Mouse (Mus musculus): ENCODE results near the gene Fktn. TPM values are rescaled to one million over a fixed set of nuclear protein-coding genes. Genes with fewer than 3 reads are reported as not detected.

The Fktn gene
- polyA plus RNA-seq, 1 experiment = 0.02 TPM

DNA sequence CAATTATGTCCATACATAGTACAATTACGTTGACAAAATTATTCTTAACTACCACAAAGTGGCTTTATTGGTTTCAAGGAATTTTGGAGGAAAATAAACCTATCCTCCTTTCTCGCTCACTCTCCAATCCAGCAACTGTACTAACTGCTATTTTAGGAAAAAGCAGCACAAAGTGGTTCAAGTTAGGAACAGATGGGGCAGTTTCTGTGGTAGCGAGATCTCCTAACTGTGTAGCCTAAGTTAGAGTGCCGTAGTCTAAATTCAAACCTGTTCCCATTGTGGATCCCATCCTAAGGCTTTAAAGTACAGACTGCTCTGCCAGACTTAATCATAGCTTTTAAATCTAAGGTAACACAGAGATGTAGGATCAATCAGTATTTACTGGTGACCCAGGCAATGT is 45.0 kb downstream of the Fktn start:
- no peaks in the 10 kb centered on the region for H3K9me3 ChIP-seq (ENCODE audit: control insufficient read depth, low read length)
- H3K27me3 ChIP-seq (ENCODE audit: control insufficient read depth) = no peaks in the 10 kb centered on the region
- H3K4me3 ChIP-seq (replicated peaks) = no peak overlapping the region
- TF ChIP-seq TAL1 (IDR thresholded peaks at IDR 0.05; ENCODE audit: low read length) = no peak
- no peak for TF ChIP-seq GATA1 (IDR thresholded peaks at IDR 0.05; ENCODE audit: low read length)
- H3K4me1 ChIP-seq (ENCODE audit: control insufficient read depth) = no peaks in the 10 kb centered on the region; the same call in 1 of the 2 replicates
- H3K36me3 ChIP-seq (ENCODE audit: control insufficient read depth) = peaks cover 12% of the 10 kb centered on the region

DNA sequence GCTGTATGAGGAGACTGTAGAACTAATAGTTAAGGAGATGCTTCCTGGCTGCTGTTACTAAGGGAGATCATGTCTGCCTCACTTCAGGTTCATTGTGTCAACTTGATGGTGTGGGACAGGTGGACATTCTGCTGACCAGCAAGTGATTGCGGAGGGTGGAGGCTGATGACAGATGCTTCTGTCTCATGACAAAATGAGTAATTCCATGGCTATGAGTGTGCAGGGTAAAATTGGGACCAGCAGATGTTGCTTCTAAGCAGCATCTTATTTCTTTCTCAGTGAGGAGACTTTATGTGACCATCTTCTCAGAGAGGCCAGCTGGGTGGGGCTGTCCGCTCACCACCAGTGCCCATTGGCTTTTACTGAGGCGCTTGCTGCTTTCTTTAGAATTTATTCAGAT is 45.9 kb downstream of the Fktn start:
- Histone ChIP-seq H3K27me3 (ENCODE audit: control insufficient read depth) (no peaks in the 10 kb centered on the region), H3K36me3 (ENCODE audit: control insufficient read depth) (peaks cover 9% of the 10 kb centered on the region), H3K9me3 (ENCODE audit: control insufficient read depth, low read length) (no peaks in the 10 kb centered on the region), H3K4me1 (ENCODE audit: control insufficient read depth) (no peaks in the 10 kb centered on the region; the same call in 1 of the 2 replicates), H3K4me3 (replicated peaks) (no peak overlapping the region)
- TF ChIP-seq TAL1 (IDR thresholded peaks at IDR 0.05; ENCODE audit: low read length) (no peak), GATA1 (IDR thresholded peaks at IDR 0.05; ENCODE audit: low read length) (no peak)

DNA sequence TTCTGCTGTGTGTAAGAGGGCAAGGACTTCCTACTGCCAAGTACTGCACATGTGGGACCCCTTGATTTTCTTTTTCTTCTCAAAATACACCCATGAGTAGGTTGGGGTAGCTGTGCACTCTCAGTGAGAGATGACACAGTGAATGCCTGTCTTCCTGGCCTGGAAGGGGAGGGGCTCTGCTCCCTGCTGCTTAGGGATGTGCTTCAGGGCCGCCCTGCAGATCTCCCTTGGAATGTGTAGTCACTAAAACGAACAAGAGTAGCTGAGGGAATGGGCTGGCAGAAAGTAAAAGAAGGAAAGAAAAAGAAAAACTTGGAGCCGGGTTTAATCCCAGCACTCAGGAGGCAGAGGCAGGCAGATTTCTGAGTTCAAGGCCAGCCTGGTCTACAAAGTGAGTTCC is 48.7 kb downstream of the Fktn start:
- Histone ChIP-seq H3K36me3 (ENCODE audit: control insufficient read depth) (peaks cover 11% of the 10 kb centered on the region), H3K4me1 (ENCODE audit: control insufficient read depth) (no peaks in the 10 kb centered on the region; the same call in 1 of the 2 replicates), H3K4me3 (replicated peaks) (no peak overlapping the region), H3K27me3 (ENCODE audit: control insufficient read depth) (no peaks in the 10 kb centered on the region), H3K9me3 (ENCODE audit: control insufficient read depth, low read length) (no peaks in the 10 kb centered on the region)
- TF ChIP-seq GATA1 (IDR thresholded peaks at IDR 0.05; ENCODE audit: low read length) (no peak), TAL1 (IDR thresholded peaks at IDR 0.05; ENCODE audit: low read length) (no peak)

DNA sequence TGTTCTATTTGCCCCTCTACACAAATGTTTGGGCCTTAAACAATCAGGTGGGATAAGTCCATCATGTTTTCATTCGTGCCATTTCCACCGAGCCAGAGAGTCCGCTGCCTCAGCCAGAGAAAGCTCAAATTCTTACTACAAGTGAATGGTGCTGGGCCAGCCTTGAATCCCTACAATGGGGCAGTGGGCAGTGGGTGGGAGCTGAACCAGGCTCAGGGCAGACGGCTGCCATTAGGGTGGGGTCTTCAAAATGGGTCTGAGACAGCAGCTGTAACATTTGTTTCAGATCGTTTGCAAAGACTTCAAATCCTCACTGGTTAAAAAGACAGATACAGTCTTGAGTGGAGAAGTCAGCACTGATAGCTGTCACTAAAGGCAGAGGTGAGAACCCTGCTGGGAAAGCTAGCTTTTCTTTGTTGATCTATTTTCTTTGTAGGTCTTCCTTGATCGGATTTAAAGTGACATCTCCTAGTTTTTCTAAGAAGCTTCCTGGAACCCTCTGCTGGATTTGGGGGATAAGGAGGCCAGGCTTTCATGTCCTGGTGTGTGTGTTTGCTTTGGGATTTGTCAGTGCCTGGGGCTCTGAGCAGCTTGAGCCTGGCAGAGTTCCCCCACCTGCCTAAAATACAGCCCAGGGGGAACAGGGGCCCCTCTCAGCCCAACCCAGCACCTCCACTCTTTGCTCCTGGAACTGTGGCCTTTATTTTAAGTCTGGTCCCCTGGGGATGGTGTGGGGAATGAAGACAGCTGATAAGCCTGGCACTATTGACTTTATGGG is 57.3 kb downstream of the Fktn start:
- H3K4me3 ChIP-seq (replicated peaks) = no peak overlapping the region
- TF ChIP-seq TAL1 (IDR thresholded peaks at IDR 0.05; ENCODE audit: low read length) (no peak), GATA1 (IDR thresholded peaks at IDR 0.05; ENCODE audit: low read length) (no peak)
- peaks cover 3% of the 10 kb centered on the region; the same call in 1 of the 2 replicates for H3K27me3 ChIP-seq (ENCODE audit: control insufficient read depth)
- no peaks in the 10 kb centered on the region for H3K9me3 ChIP-seq (ENCODE audit: control insufficient read depth, low read length)
- peaks cover 2% of the 10 kb centered on the region; the same call in 1 of the 2 replicates for H3K36me3 ChIP-seq (ENCODE audit: control insufficient read depth)
- H3K4me1 ChIP-seq (ENCODE audit: control insufficient read depth) = no peaks in the 10 kb centered on the region

DNA sequence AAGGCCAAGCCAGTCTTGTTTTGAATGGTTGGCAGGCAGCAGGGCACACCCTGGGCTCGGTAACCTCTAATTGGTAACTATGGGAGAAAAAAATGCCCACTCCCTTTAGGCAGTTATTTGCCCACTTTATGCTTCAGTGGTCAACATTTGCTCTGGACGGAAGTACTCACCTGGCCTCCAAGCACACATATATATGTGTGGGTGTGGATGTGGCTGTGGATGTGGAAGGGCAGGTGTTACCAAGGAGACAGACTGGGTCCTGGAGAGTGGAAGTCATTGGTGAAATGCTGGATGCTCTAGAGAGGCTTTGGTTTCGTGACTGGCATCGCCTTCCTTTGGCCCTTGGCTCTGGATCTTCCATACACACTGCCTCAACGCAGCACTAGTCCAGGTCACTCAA is 58.2 kb downstream of the Fktn start:
- TF ChIP-seq GATA1 (IDR thresholded peaks at IDR 0.05; ENCODE audit: low read length) (no peak), TAL1 (IDR thresholded peaks at IDR 0.05; ENCODE audit: low read length) (no peak)

DNA sequence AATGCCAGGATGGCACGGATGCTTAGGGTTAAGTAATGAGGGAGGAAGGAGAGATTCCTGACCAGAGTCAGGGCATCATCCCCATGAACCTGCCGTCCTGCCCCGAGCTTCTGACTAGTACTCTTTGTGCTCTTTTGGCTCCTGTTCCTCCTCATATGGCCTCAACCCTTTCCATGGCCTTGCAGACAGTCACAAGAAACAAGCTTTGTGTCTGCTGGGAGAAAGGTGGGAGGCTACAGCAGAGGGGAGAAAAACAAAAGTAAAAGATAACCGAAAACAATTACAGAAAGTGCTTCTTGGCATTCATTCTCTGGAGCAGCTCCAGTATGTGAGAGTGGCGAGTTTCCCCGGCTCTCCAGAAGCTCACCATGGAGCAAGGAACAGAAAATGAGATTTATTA is 60.1 kb downstream of the Fktn start:
- Histone ChIP-seq H3K36me3 (ENCODE audit: control insufficient read depth) (no peaks in the 10 kb centered on the region), H3K4me1 (ENCODE audit: control insufficient read depth) (no peaks in the 10 kb centered on the region), H3K4me3 (replicated peaks) (no peak overlapping the region), H3K27me3 (ENCODE audit: control insufficient read depth) (peaks cover 14% of the 10 kb centered on the region), H3K9me3 (ENCODE audit: control insufficient read depth, low read length) (no peaks in the 10 kb centered on the region)
- TF ChIP-seq GATA1 (IDR thresholded peaks at IDR 0.05; ENCODE audit: low read length) = no peak
- no peak for TF ChIP-seq TAL1 (IDR thresholded peaks at IDR 0.05; ENCODE audit: low read length)

More for the DNA sequence above, 58.2 kb downstream of the Fktn start:
- peaks cover 2% of the 10 kb centered on the region; the same call in 1 of the 2 replicates for H3K36me3 ChIP-seq (ENCODE audit: control insufficient read depth)
- H3K4me1 ChIP-seq (ENCODE audit: control insufficient read depth) = no peaks in the 10 kb centered on the region
- peaks cover 7% of the 10 kb centered on the region for H3K27me3 ChIP-seq (ENCODE audit: control insufficient read depth)
- no peaks in the 10 kb centered on the region for H3K9me3 ChIP-seq (ENCODE audit: control insufficient read depth, low read length)
- no peak overlapping the region for H3K4me3 ChIP-seq (replicated peaks)

DNA sequence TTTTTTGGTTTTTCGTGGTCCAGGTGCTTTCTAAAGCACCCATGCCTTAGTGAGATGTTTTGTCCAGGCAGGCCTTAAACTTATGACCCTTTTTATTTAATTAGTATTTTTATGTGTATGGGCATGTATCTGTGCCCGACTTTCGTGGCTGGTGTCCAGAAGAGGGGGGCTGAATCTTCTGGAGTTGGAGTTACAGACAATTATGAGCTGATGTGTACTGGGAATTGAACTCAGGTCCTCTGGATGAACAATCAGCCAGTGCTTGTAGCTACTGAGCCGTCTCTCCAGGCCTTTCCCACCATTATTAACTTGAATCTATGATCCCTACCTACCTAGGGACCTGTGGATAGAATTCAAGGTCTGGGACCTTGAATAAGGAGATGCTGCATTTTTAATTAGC is 67.6 kb downstream of the Fktn start:
- peaks cover 29% of the 10 kb centered on the region for H3K27me3 ChIP-seq (ENCODE audit: control insufficient read depth)
- no peaks in the 10 kb centered on the region for H3K9me3 ChIP-seq (ENCODE audit: control insufficient read depth, low read length)
- H3K36me3 ChIP-seq (ENCODE audit: control insufficient read depth) = no peaks in the 10 kb centered on the region
- no peak overlapping the region for H3K4me3 ChIP-seq (replicated peaks)
- TF ChIP-seq GATA1 (IDR thresholded peaks at IDR 0.05; ENCODE audit: low read length) (no peak), TAL1 (IDR thresholded peaks at IDR 0.05; ENCODE audit: low read length) (no peak)
- no peaks in the 10 kb centered on the region for H3K4me1 ChIP-seq (ENCODE audit: control insufficient read depth)

DNA sequence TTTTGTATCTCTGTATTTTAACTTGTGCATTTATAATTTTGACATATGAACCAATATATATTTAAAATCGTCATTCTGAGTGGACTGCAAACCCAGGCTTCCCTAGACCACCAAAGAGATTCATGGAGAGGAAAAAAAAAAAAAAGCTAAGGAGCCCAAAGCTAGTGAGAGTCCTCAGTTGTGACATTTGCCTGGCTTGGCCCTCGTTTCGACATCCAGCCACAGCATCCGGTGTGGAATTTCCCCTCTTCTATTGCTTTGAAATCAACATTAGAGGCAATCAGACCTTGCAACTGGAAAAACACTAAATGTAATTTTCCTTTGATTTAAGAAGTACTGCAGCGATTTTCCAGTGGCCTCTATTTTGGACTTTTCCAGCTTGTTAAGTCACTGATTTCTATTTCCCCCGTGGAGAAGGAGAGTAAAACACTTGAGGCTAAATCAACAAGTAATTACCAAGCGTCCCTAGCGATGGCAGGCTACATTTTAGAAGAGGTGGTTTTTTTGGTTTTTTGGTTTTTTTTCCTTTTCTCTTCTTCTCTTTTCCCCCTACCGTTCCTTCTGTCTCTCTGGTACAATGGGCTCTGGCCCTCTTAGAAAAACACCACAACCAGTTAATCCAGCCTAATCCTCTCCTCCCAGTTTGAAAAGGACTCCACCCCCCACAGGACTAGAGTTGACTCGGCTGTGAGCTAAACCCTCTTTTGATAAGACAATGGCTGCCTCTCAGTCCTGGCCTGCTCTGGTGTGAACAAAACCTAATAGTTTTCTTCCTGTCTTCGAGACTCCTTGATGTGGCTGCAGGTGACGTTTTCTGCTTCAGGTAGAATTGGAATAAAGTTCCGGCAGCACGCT is 68.6 kb downstream of the Fktn start:
- TF ChIP-seq GATA1 (IDR thresholded peaks at IDR 0.05; ENCODE audit: low read length) (no peak), TAL1 (IDR thresholded peaks at IDR 0.05; ENCODE audit: low read length) (no peak)
- Histone ChIP-seq H3K36me3 (ENCODE audit: control insufficient read depth) (no peaks in the 10 kb centered on the region), H3K4me1 (ENCODE audit: control insufficient read depth) (no peaks in the 10 kb centered on the region), H3K4me3 (replicated peaks) (no peak overlapping the region), H3K27me3 (ENCODE audit: control insufficient read depth) (peaks cover 27% of the 10 kb centered on the region), H3K9me3 (ENCODE audit: control insufficient read depth, low read length) (no peaks in the 10 kb centered on the region)

All from erythroblast, embryonic 14.5 days (primary cell).